Mouse (Mus musculus) CH12.LX (cell line): Measurements from ENCODE around the gene Alg5.

Experiments used
- ETS1 ChIP-seq: conservative IDR thresholded peaks from 2 replicates; pipeline ENCODE4 v1.6.1; 2012; ENCODE audit warnings: low read depth, mild to moderate bottlenecking, inconsistent platforms, low read length, improper control_type of control experiment, moderate library complexity
- HCFC1 ChIP-seq: IDR thresholded peaks from 2 replicates; pipeline ENCODE4 v1.6.1; 2012; ENCODE audit warnings: low read depth, mild to moderate bottlenecking, inconsistent platforms, low read length, improper control_type of control experiment
- JUN ChIP-seq: IDR thresholded peaks from 2 replicates; pipeline ENCODE4 v1.6.1; 2011; ENCODE audit warnings: low read depth, mild to moderate bottlenecking, low read length, improper control_type of control experiment, moderate library complexity; ENCODE audit not compliant: insufficient read depth
- RCOR1 ChIP-seq: conservative IDR thresholded peaks from 2 replicates; pipeline ENCODE4 v1.6.1; 2012; ENCODE audit warnings: low read depth, mild to moderate bottlenecking, inconsistent platforms, low read length, improper control_type of control experiment
- SMC3 ChIP-seq: IDR thresholded peaks from 2 replicates; pipeline ENCODE4 v1.6.1; 2011; ENCODE audit warnings: low read depth, low read length, improper control_type of control experiment

GRCm38 (mm10) chr3:54795379-54795778 is 60.0 kb downstream of the Alg5 start:
- TF ChIP-seq RCOR1 (no peak), SMC3 (no peak), JUN (no peak), HCFC1 (no peak), ETS1 (no peak)
